Mouse (Mus musculus): ENCODE data around the gene Zfp69.

DNA sequence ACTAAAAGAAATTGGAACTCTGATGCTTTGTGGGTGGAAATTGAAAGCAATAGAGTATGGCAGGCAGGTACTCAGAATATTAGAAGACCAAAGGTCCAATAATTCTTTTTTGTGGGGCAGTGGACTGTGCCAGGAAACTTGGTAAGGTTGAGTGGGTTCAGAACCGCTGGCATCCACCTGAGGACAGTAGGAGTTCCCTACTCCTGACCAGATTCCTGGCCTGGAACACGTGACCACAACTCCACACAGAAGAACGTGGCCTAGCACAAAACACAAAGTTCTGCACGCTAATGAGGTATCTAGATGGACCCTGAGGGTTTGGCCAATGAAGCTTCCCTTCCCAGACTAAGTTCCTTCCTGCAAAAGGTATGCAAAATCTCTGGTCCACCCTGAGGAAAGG is 38.6 kb downstream of the Zfp69 start:
- TF ChIP-seq POLR2A (IDR thresholded peaks at IDR 0.05; ENCODE audit: borderline replicate concordance, insufficient read depth, low read length) (no peak), CTCF (IDR thresholded peaks at IDR 0.05; ENCODE audit: borderline replicate concordance, insufficient read depth, low read depth, low read length) (no peak)

Data from cerebellum, adult 2 months (tissue).